Mouse (Mus musculus) ES-Bruce4 (cell line): ENCODE data around the gene Rcsd1.

Source experiments
- CTCF ChIP-seq: IDR thresholded peaks from one replicate; pipeline ENCODE4 v1.8.1; 2011; ENCODE audit warnings: low read depth, low read length
- EP300 ChIP-seq: IDR thresholded peaks from 2 replicates; pipeline ENCODE4 v1.6.1; 2011; ENCODE audit warnings: low read depth, low read length; ENCODE audit not compliant: insufficient read depth
- POLR2A ChIP-seq: IDR thresholded peaks from one replicate; pipeline ENCODE4 v1.8.1; 2011; ENCODE audit warnings: low read length; ENCODE audit not compliant: insufficient read depth

DNA sequence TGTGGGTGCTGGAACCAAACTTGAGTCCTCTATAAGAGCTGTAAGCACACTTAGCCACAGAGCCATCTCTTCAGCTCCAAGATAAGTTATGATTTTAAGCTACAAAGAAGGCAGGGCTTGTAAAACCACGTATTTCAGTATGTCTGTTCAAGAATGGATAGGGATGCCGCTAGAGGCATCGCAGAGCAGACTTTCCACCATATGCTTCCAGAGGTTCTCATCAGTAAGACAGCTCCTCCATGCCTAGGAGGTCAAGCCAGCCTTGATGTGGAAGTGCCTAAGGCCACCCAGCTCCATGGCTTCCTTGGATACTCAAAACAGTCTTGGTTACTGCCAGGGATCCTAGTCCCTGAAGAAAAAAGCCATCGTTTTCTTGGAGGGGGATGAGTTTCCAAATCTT is 64.5 kb downstream of the Rcsd1 start:
- TF ChIP-seq CTCF (no peak), POLR2A (no peak), EP300 (no peak)
